Mouse (Mus musculus) ES-Bruce4 (cell line): ENCODE data around the gene Tubb3.

Experiments
- CTCF ChIP-seq: IDR thresholded peaks from one replicate; pipeline ENCODE4 v1.8.1; 2011; ENCODE audit warnings: low read depth, low read length
- EP300 ChIP-seq: IDR thresholded peaks from 2 replicates; pipeline ENCODE4 v1.6.1; 2011; ENCODE audit warnings: low read depth, low read length; ENCODE audit not compliant: insufficient read depth

DNA sequence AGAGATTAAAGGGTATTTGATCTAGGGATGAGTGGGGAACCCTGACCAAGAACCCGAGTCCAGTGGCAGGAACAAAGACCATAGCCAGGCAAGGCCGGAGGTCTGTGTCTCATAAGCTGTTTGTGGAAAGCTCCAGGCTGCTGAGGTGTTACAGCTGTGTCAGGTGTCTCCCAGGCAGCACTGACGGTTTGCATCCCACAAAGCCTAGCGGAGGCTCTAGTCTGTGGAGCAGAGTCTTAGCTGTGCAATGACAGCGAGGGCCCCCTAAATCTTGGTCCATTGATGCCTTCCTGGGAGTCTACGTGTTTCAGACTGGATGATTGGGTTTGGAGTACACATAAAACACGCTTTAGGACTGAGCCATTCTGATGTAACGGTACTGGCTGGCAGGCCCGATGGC, 9.3 kb upstream of the Tubb3 start:
- TF ChIP-seq CTCF (no peak), EP300 (no peak)
